Mouse (Mus musculus): Measurements from ENCODE around the gene Chst11. TPM values are rescaled to one million over a fixed set of nuclear protein-coding genes. Genes with fewer than 3 reads are reported as not detected.

Gene Chst11
- polyA plus RNA-seq, 1 experiment from 2014 or later: 0.99 TPM

- Histone ChIP-seq H3K4me2 (replicated peaks) (no peak overlapping the region), H3K36me3 (no peaks in the 10 kb centered on the region), H3K9ac (no peak overlapping the region), H3K4me3 (replicated peaks) (no peak overlapping the region), H3K9me3 (no peaks in the 10 kb centered on the region), H3K27ac (no peak overlapping the region), H3K27me3 (replicated peaks) (no peaks in the 10 kb centered on the region), H3K4me1 (replicated peaks) (no peaks in the 10 kb centered on the region)
- peak; percentile 77; the same call in 1 of the 2 replicates for ATAC-seq
- 66% methylated on average over 19 of the region's 19 CpGs for WGBS
Measured at GRCm38 (mm10) chr10:83019497-83020270, 34.4 kb downstream of the Chst11 start.

- Histone ChIP-seq H3K4me1 (replicated peaks) (no peaks in the 10 kb centered on the region; the same call in 1 of the 2 replicates), H3K4me3 (replicated peaks) (no peak overlapping the region), H3K9ac (no peak overlapping the region), H3K9me3 (no peaks in the 10 kb centered on the region), H3K36me3 (no peaks in the 10 kb centered on the region), H3K27ac (no peak overlapping the region), H3K27me3 (replicated peaks) (no peaks in the 10 kb centered on the region), H3K4me2 (replicated peaks) (no peak overlapping the region)
- 96% methylated on average over 1 of the region's 1 CpGs for WGBS
- ATAC-seq: no peak
Measured at GRCm38 (mm10) chr10:83022616-83023015, 37.3 kb downstream of the Chst11 start.

- no peak overlapping the region for H3K27ac ChIP-seq
- no peak overlapping the region for H3K4me3 ChIP-seq (replicated peaks)
- WGBS: 94% methylated on average over 5 of the region's 5 CpGs
- H3K4me1 ChIP-seq (replicated peaks): peaks cover 8% of the 10 kb centered on the region
- no peak for ATAC-seq
- no peak overlapping the region for H3K9ac ChIP-seq
- H3K36me3 ChIP-seq: no peaks in the 10 kb centered on the region
- no peaks in the 10 kb centered on the region for H3K27me3 ChIP-seq (replicated peaks)
- H3K4me2 ChIP-seq (replicated peaks): no peak overlapping the region
- H3K9me3 ChIP-seq: no peaks in the 10 kb centered on the region
Measured at GRCm38 (mm10) chr10:83026174-83026573, 40.9 kb downstream of the Chst11 start.

- H3K27me3 ChIP-seq (replicated peaks): no peaks in the 10 kb centered on the region
- no peak overlapping the region for H3K4me2 ChIP-seq (replicated peaks)
- WGBS: 68% methylated on average over 6 of the region's 6 CpGs
- no peaks in the 10 kb centered on the region for H3K36me3 ChIP-seq
- no peak overlapping the region for H3K4me3 ChIP-seq (replicated peaks)
- H3K4me1 ChIP-seq (replicated peaks): peaks cover 10% of the 10 kb centered on the region
- H3K27ac ChIP-seq: no peak overlapping the region
- no peak overlapping the region for H3K9ac ChIP-seq
- H3K9me3 ChIP-seq: no peaks in the 10 kb centered on the region
- no peak for ATAC-seq
Measured at GRCm38 (mm10) chr10:83027673-83028072, 42.4 kb downstream of the Chst11 start.

- peak; percentile 65 for ATAC-seq
- Histone ChIP-seq H3K36me3 (no peaks in the 10 kb centered on the region), H3K9me3 (no peaks in the 10 kb centered on the region), H3K4me2 (replicated peaks) (no peak overlapping the region), H3K27ac (no peak overlapping the region), H3K9ac (no peak overlapping the region), H3K4me1 (replicated peaks) (peaks cover 17% of the 10 kb centered on the region), H3K27me3 (replicated peaks) (no peaks in the 10 kb centered on the region), H3K4me3 (replicated peaks) (no peak overlapping the region)
- WGBS: 36% methylated on average over 5 of the region's 5 CpGs
Measured at GRCm38 (mm10) chr10:83030103-83030661, 44.9 kb downstream of the Chst11 start.

GRCm38 (mm10) chr10:83030928-83031327 lies 45.6 kb downstream of the Chst11 start:
- no peak overlapping the region for H3K27ac ChIP-seq
- H3K4me3 ChIP-seq (replicated peaks): no peak overlapping the region
- H3K4me1 ChIP-seq (replicated peaks): peaks cover 17% of the 10 kb centered on the region
- H3K36me3 ChIP-seq: no peaks in the 10 kb centered on the region
- H3K9ac ChIP-seq: no peak overlapping the region
- no peaks in the 10 kb centered on the region for H3K9me3 ChIP-seq
- ATAC-seq: no peak
- WGBS: 35% methylated on average over 6 of the region's 6 CpGs
- no peak overlapping the region for H3K4me2 ChIP-seq (replicated peaks)
- no peaks in the 10 kb centered on the region for H3K27me3 ChIP-seq (replicated peaks)

- H3K4me3 ChIP-seq (replicated peaks): no peak overlapping the region
- no peaks in the 10 kb centered on the region for H3K9me3 ChIP-seq
- H3K4me1 ChIP-seq (replicated peaks): peaks cover 17% of the 10 kb centered on the region
- no peaks in the 10 kb centered on the region for H3K27me3 ChIP-seq (replicated peaks)
- H3K9ac ChIP-seq: no peak overlapping the region
- no peaks in the 10 kb centered on the region for H3K36me3 ChIP-seq
- 66% methylated on average over 4 of the region's 4 CpGs for WGBS
- H3K27ac ChIP-seq: no peak overlapping the region
- no peak for ATAC-seq
- no peak overlapping the region for H3K4me2 ChIP-seq (replicated peaks)
Measured at GRCm38 (mm10) chr10:83031561-83031960, 46.3 kb downstream of the Chst11 start.

- peak overlapping the region; percentile 18 for H3K4me2 ChIP-seq (replicated peaks)
- ATAC-seq: peak; percentile 83
- 0 out of 2 replicates have a peak overlapping the region, but pooled peaks have one; percentile 22 for H3K27ac ChIP-seq
- peaks cover 17% of the 10 kb centered on the region for H3K4me1 ChIP-seq (replicated peaks)
- no peak overlapping the region for H3K9ac ChIP-seq
- H3K4me3 ChIP-seq (replicated peaks): no peak overlapping the region
- H3K9me3 ChIP-seq: no peaks in the 10 kb centered on the region
- H3K36me3 ChIP-seq: no peaks in the 10 kb centered on the region
- H3K27me3 ChIP-seq (replicated peaks): no peaks in the 10 kb centered on the region
- WGBS: 41% methylated on average over 10 of the region's 10 CpGs
Measured at GRCm38 (mm10) chr10:83032559-83032958, 47.3 kb downstream of the Chst11 start.

GRCm38 (mm10) chr10:83036340-83037045 lies 51.2 kb downstream of the Chst11 start:
- Histone ChIP-seq H3K4me1 (replicated peaks) (0 out of 2 replicates have a peak, but pooled peaks cover 9% of the 10 kb centered on the region), H3K27ac (no peak overlapping the region)
- ATAC-seq: peak; percentile 47; the same call in 1 of the 2 replicates

GRCm38 (mm10) chr10:83038166-83038565 lies 52.9 kb downstream of the Chst11 start:
- Histone ChIP-seq H3K4me1 (replicated peaks) (peaks cover 11% of the 10 kb centered on the region), H3K4me2 (replicated peaks) (no peak overlapping the region), H3K36me3 (no peaks in the 10 kb centered on the region), H3K27ac (no peak overlapping the region), H3K9ac (no peak overlapping the region), H3K9me3 (no peaks in the 10 kb centered on the region), H3K27me3 (replicated peaks) (no peaks in the 10 kb centered on the region), H3K4me3 (replicated peaks) (no peak overlapping the region)
- 87% methylated on average over 9 of the region's 9 CpGs for WGBS
- no peak for ATAC-seq

More at GRCm38 (mm10) chr10:83036340-83037045, 51.2 kb downstream of the Chst11 start:
- Histone ChIP-seq H3K4me3 (replicated peaks) (no peak overlapping the region), H3K9ac (no peak overlapping the region), H3K27me3 (replicated peaks) (no peaks in the 10 kb centered on the region), H3K4me2 (replicated peaks) (no peak overlapping the region), H3K9me3 (no peaks in the 10 kb centered on the region), H3K36me3 (no peaks in the 10 kb centered on the region)
- 83% methylated on average over 20 of the region's 20 CpGs for WGBS

GRCm38 (mm10) chr10:83039414-83039813 lies 54.1 kb downstream of the Chst11 start:
- no peaks in the 10 kb centered on the region for H3K36me3 ChIP-seq
- H3K4me1 ChIP-seq (replicated peaks): peaks cover 8% of the 10 kb centered on the region
- H3K27ac ChIP-seq: no peak overlapping the region
- H3K4me2 ChIP-seq (replicated peaks): no peak overlapping the region
- no peak overlapping the region for H3K4me3 ChIP-seq (replicated peaks)
- no peak for ATAC-seq
- H3K27me3 ChIP-seq (replicated peaks): no peaks in the 10 kb centered on the region
- H3K9me3 ChIP-seq: no peaks in the 10 kb centered on the region
- 74% methylated on average over 10 of the region's 10 CpGs for WGBS
- no peak overlapping the region for H3K9ac ChIP-seq

GRCm38 (mm10) chr10:83041875-83042274 lies 56.6 kb downstream of the Chst11 start:
- no peak overlapping the region for H3K4me2 ChIP-seq (replicated peaks)
- H3K4me1 ChIP-seq (replicated peaks): peaks cover 8% of the 10 kb centered on the region
- no peak overlapping the region for H3K9ac ChIP-seq
- no peak overlapping the region for H3K27ac ChIP-seq
- H3K9me3 ChIP-seq: no peaks in the 10 kb centered on the region
- no peaks in the 10 kb centered on the region for H3K27me3 ChIP-seq (replicated peaks)
- no peaks in the 10 kb centered on the region for H3K36me3 ChIP-seq
- ATAC-seq: no peak
- 76% methylated on average over 9 of the region's 9 CpGs for WGBS
- no peak overlapping the region for H3K4me3 ChIP-seq (replicated peaks)

All from intestine, embryonic 15.5 days (tissue).